Mouse (Mus musculus): ENCODE results near the gene Gpbp1l1. TPM values are rescaled to one million over a fixed set of nuclear protein-coding genes. Genes with fewer than 3 reads are reported as not detected.

Gpbp1l1 gene
- polyA plus RNA-seq, 1 experiment from 2014 or later, result 22.9 TPM

Other genes with a start within 250 kb of the Gpbp1l1 start
- 45.0 and 47.0 TPM in 2 replicates for gene Mast2, start 93.5 kb upstream of the Gpbp1l1 start, polyA plus RNA-seq (2015; fragmentation: Nextera tagmentation; extraction: Ambion mirVana)
- gene Ipp, start 50.1 kb upstream of the Gpbp1l1 start, polyA plus RNA-seq (2015; fragmentation: Nextera tagmentation; extraction: Ambion mirVana), result 14.4 and 15.1 TPM in 2 replicates
- gene Tmem69, start 1.7 kb upstream of the Gpbp1l1 start, polyA plus RNA-seq (2015; fragmentation: Nextera tagmentation; extraction: Ambion mirVana), result 27.8 and 28.8 TPM in 2 replicates
- gene Ccdc17, start 39.0 kb downstream of the Gpbp1l1 start, polyA plus RNA-seq (2015; fragmentation: Nextera tagmentation; extraction: Ambion mirVana), result 5.8 and 5.9 TPM in 2 replicates
- gene Nasp, start 70.3 kb downstream of the Gpbp1l1 start, polyA plus RNA-seq (2015; fragmentation: Nextera tagmentation; extraction: Ambion mirVana), result 131 and 148 TPM in 2 replicates
- 613 and 617 TPM in 2 replicates for gene Akr1a1, start 94.0 kb downstream of the Gpbp1l1 start, polyA plus RNA-seq (2015; fragmentation: Nextera tagmentation; extraction: Ambion mirVana)
- gene Prdx1, start 127.9 kb downstream of the Gpbp1l1 start, polyA plus RNA-seq (2015; fragmentation: Nextera tagmentation; extraction: Ambion mirVana), result 516 and 536 TPM in 2 replicates
- gene Mmachc, start 150.7 kb downstream of the Gpbp1l1 start, polyA plus RNA-seq (2015; fragmentation: Nextera tagmentation; extraction: Ambion mirVana), result 29.6 and 29.8 TPM in 2 replicates
- gene Ccdc163, start 150.9 kb downstream of the Gpbp1l1 start, polyA plus RNA-seq (2015; fragmentation: Nextera tagmentation; extraction: Ambion mirVana), result 18.8 and 18.9 TPM in 2 replicates
- gene Tesk2, start 163.3 kb downstream of the Gpbp1l1 start, polyA plus RNA-seq (2015; fragmentation: Nextera tagmentation; extraction: Ambion mirVana), result 3.7 and 4.1 TPM in 2 replicates
- 30.3 and 33.1 TPM in 2 replicates for gene Toe1, start 250.0 kb downstream of the Gpbp1l1 start, polyA plus RNA-seq (2015; fragmentation: Nextera tagmentation; extraction: Ambion mirVana)